Comparison of ENCODE assay signal across 8 mouse cellular contexts in genomic region chr17:50471230-50471629, GRCm38 (mm10). TPM values are rescaled to one million over a fixed set of nuclear protein-coding genes. Genes with fewer than 3 reads are reported as not detected.
DNase-seq lines count a peak whose midpoint lies in the region; ATAC-seq and TF ChIP-seq lines count a peak whose summit lies in the region.

No protein-coding gene starts in this region.

- H3K4me3 ChIP-seq in left cerebral cortex, adult 2 months, result no peak overlapping the region
- H3K4me3 ChIP-seq in heart, embryonic 13.5 days, result no peak overlapping the region
- no peak overlapping the region for H3K4me3 ChIP-seq in limb, embryonic 12.5 days (replicated peaks)
- H3K4me3 ChIP-seq in hindbrain, postnatal 0 days (ENCODE audit: low read length), result no peak overlapping the region

- H3K27me3 ChIP-seq in heart, embryonic 13.5 days (replicated peaks), result no peaks in the 10 kb centered on the region
- no peaks in the 10 kb centered on the region for H3K27me3 ChIP-seq in limb, embryonic 12.5 days
- H3K27me3 ChIP-seq in hindbrain, postnatal 0 days (ENCODE audit: insufficient read depth, low read length), result no peaks in the 10 kb centered on the region

- H3K4me1 ChIP-seq in heart, embryonic 13.5 days, result peaks cover 20% of the 10 kb centered on the region
- peaks cover 17% of the 10 kb centered on the region for H3K4me1 ChIP-seq in limb, embryonic 12.5 days (replicated peaks)
- H3K4me1 ChIP-seq in hindbrain, postnatal 0 days (ENCODE audit: insufficient read depth, low read length), result peaks cover 9% of the 10 kb centered on the region; the same call in 1 of the 2 replicates

- DNase-seq in left cerebral cortex, adult 2 months (ENCODE audit: extremely low spot score in 1 of 2, low spot score in 2 of 2), result no peak
- DNase-seq in left cerebral cortex, postnatal 14 days (ENCODE audit: low spot score in 2 of 2), result no peak
- DNase-seq in natural killer cell, adult 2 months (ENCODE audit: low spot score in 2 of 2), result peak; percentile 62 to 67
- DNase-seq in urinary bladder, adult 2 months (ENCODE audit: low spot score), result no peak
- DNase-seq in left cerebral cortex, postnatal 4 days, result no peak
- DNase-seq in hindbrain, postnatal 0 days (ENCODE audit: low spot score), result no peak

- H3K36me3 ChIP-seq in heart, embryonic 13.5 days, result no peaks in the 10 kb centered on the region
- H3K36me3 ChIP-seq in limb, embryonic 12.5 days, result no peaks in the 10 kb centered on the region
- no peaks in the 10 kb centered on the region for H3K36me3 ChIP-seq in hindbrain, postnatal 0 days (ENCODE audit: insufficient read depth, low read length)

- no peak overlapping the region for H3K4me2 ChIP-seq in heart, embryonic 13.5 days
- peak overlapping the region; percentile 52 for H3K4me2 ChIP-seq in limb, embryonic 12.5 days
- H3K4me2 ChIP-seq in hindbrain, postnatal 0 days (ENCODE audit: low read depth, low read length), result no peak overlapping the region

- peak overlapping the region; percentile 44; the same call in 1 of the 2 replicates for H3K27ac ChIP-seq in left cerebral cortex, adult 2 months
- H3K27ac ChIP-seq in heart, embryonic 13.5 days (replicated peaks), result peak overlapping the region; percentile 81; the same call in 1 of the 2 replicates
- H3K27ac ChIP-seq in limb, embryonic 12.5 days, result peak overlapping the region; percentile 90
- no peak overlapping the region for H3K27ac ChIP-seq in hindbrain, postnatal 0 days

- H3K9ac ChIP-seq in heart, embryonic 13.5 days, result no peak overlapping the region
- H3K9ac ChIP-seq in limb, embryonic 12.5 days (replicated peaks), result no peak overlapping the region
- no peak overlapping the region for H3K9ac ChIP-seq in hindbrain, postnatal 0 days (replicated peaks; ENCODE audit: low read length)

- ATAC-seq in heart, embryonic 13.5 days (ENCODE audit: extremely low read depth, insufficient number of reproducible peaks, low FRiP score, low TSS enrichment), result no peak
- no peak for ATAC-seq in limb, embryonic 12.5 days (ENCODE audit: insufficient number of reproducible peaks, insufficient read depth, low FRiP score, low TSS enrichment, low read depth)
- no peak for ATAC-seq in hindbrain, postnatal 0 days

- no peak for TF ChIP-seq CTCF in left cerebral cortex, adult 2 months (IDR thresholded peaks at IDR 0.05)
- no peak for TF ChIP-seq CTCF in hindbrain, postnatal 0 days (IDR thresholded peaks at IDR 0.05; ENCODE audit: low read depth)

- H3K9me3 ChIP-seq in heart, embryonic 13.5 days, result no peaks in the 10 kb centered on the region
- no peaks in the 10 kb centered on the region for H3K9me3 ChIP-seq in limb, embryonic 12.5 days
- H3K9me3 ChIP-seq in hindbrain, postnatal 0 days (ENCODE audit: low read length), result no peaks in the 10 kb centered on the region

- intact Hi-C loops in left cerebral cortex, adult 2 months (cut with DNase I), result no loop called here
- intact Hi-C loops in left cerebral cortex, postnatal 14 days (cut with DNase I), result no loop called here
- intact Hi-C loops in left cerebral cortex, postnatal 4 days (cut with DNase I), result no loop called here

- WGBS in heart, embryonic 13.5 days, result 34% methylated on average over 3 of the region's 3 CpGs
- 41% methylated on average over 3 of the region's 3 CpGs for WGBS in limb, embryonic 12.5 days
- WGBS in hindbrain, postnatal 0 days, result 77% methylated on average over 3 of the region's 3 CpGs

RNA-seq across cellular contexts. Expression of gene Plcl2, which starts 38.0 kb away (rescaled TPM):
- 10 to 100 TPM; 90.8 to 94.5 TPM for total RNA-seq in left cerebral cortex, adult 2 months (2021)
- 10 to 100 TPM; 75.0 to 76.0 TPM for total RNA-seq in left cerebral cortex, postnatal 14 days (2021)
- 2.5 and 2.9 TPM in 2 replicates for polyA plus RNA-seq in heart, embryonic 13.5 days (2015; fragmentation: Nextera tagmentation; extraction: Ambion mirVana)
- 4.9 and 5.2 TPM in 2 replicates for polyA plus RNA-seq in limb, embryonic 12.5 days (2016; fragmentation: Nextera tagmentation; extraction: Ambion mirVana)
- 2.4 and 3.7 TPM in 2 replicates for polyA plus RNA-seq in urinary bladder, adult 2 months (2012; rRNA removed)
- total RNA-seq in left cerebral cortex, postnatal 4 days (2021), result 10 to 100 TPM; 51.2 to 52.0 TPM
- 41.2 and 45.1 TPM in 2 replicates for total RNA-seq in hindbrain, postnatal 0 days (2014; rRNA removed)
- polyA plus RNA-seq in hindbrain, postnatal 0 days (2015; fragmentation: Nextera tagmentation; extraction: Ambion mirVana), result 7.9 and 8.3 TPM in 2 replicates

Comparison
In these comparisons a context has a peak if more than half of its experiments do, and no peak if none do; other contexts are left out.
1. DNase-seq: peak in natural killer cell, adult 2 months (2 of 2); none in left cerebral cortex, adult 2 months (0 of 2), left cerebral cortex, postnatal 14 days (0 of 2), urinary bladder, adult 2 months (single experiment), left cerebral cortex, postnatal 4 days (single experiment) and hindbrain, postnatal 0 days (single experiment).